Mouse (Mus musculus) kidney, adult 8-10 months (tissue): Measurements from ENCODE around the gene Kcnj9.

Experiments used
- DNase-seq, 2 experiments: peaks; one replicate each; pipeline ENCODE4 v3.0.0; 2022

Kcnj9 gene

DNA sequence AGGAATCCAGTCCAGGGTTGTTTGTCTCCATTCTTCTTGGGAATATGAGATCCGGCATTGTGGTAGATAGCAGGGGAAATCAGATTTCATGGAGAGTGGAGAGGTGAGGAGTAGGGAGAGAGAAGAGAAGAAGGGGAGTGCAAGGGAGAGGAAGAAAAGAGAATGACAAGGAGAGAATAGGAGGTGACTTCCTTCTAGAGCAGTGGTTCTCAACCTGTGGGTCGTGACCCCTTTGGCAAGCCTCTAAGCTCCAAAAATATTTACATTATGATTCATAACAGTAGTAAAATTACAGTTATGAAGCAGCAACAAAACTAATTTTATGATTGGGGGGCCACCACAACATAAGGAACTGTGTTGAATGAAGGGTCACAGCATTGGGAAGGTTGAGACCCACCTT is 3.8 kb upstream of the Kcnj9 start:
- no peak for DNase-seq

DNA sequence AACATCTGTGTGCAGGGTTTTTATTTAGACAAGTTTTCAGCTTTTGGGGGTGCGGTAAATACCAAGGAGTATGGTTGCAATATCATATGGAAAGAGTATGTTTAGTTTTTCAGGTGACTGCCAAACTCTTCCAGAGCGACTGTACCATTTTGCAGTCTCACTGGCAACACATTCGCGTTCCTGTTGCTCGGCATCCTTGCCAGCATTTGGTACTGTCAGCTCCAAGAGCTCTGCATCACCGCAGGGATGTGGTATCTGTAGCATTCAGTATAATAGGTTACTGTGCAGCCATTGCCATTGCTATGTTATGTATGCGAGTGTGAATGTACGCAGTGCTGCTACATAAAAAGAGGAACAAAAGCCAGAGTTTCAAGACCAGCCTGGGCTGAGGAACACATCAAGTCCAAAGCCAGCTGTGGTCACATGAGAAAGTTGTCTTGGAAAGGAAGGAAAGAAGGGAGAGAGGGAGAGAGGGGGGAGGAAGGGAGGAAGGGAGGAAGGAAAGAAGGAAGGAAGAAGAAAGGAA is 2.4 kb upstream of the Kcnj9 start:
- DNase-seq, result no peak

DNA sequence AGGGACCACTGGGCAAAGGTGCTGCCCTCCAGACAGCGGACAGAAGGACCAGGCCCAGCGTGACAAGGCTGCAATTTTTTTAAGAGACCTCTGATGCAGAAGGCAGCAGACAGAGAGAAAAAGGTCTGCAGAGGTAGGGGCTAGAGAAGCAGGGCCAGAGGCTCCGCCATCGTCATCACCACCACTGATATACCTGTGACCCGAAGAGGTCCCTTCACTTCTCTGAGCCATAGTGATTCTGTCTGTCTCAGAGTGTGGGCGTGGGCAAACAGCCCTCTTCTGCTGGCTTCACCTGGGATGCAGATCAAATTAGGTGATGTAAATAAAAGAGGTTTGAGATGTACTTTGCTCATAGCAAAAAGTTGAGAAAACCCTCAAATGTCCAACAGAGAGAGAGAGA is 498 bp upstream of the Kcnj9 start:
- no peak for DNase-seq

DNA sequence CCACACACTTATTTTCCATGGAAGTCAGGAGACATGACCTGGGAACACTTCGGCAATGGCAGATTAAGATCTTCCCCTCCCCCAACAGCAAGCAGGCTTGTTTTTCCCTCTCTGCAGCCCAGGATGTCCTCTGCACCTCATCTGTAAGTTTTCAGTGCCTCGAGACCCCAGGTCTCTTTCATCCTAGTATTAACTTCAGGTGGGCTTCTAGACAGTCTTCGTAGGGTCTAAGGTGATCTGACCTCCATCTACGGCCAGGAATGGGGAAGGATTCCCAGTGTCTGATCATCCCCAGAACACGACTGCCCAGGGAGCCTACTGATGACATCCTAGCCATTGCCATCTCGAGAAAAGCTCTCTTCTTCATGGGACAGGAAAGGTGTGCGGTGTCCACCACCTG is 657 bp downstream of the Kcnj9 start:
- no peak for DNase-seq

DNA sequence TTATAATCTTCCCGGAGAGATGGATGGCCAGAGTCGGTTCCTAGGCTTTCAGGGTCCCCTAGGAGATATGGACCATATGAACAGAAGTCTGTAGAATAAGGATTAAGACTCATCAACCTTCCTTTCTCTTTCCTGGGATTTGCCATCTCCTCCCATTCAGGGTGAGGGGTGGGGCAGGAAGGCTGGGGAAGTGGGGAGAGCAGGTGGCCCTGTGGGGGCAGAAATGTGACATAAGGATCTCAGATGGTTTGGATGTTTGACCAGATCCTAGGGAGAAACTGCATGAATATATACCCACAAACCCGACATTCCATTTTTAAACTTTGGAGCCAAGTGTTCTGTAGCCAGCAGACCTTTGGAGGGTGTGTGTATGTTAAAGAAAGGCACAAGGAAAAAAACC is 1.1 kb downstream of the Kcnj9 start:
- DNase-seq, result no peak

DNA sequence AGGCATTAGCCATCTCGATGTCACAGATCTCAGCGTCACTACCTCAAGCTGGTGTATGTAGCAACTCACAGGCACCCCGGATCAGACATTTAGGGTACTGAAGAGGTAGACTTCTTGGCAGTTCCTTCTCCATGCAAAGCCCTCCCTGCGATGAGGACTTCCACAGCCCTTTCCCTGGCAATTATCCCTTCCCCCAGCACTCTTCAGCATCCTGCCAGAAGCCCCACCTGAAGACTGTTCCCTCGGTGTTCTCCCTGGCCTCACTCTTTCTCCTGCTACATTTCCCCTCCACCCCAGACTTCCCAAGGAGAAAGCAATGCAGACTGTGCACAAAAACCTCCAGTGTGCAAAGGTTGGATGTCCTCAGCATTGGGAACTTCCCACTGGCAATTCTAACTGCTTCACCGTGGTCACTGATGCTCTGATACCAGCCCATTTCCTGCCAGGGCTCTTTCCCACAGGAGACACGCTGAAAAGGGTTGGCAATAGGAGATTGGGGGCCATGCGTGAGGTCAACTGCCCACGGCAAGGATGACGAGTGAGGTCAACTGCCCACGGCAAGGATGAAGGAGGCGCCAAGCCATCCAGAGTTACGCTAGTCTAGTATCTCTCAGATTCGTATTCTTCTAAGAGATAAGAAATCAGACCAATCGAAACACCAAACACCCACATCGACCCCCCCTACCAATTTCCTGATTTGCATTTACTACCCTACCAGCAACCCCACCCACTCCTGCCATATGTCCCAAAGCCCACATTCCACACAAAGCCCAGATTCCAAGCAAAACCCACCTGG is 1.7 kb downstream of the Kcnj9 start:
- DNase-seq, result no peak

DNA sequence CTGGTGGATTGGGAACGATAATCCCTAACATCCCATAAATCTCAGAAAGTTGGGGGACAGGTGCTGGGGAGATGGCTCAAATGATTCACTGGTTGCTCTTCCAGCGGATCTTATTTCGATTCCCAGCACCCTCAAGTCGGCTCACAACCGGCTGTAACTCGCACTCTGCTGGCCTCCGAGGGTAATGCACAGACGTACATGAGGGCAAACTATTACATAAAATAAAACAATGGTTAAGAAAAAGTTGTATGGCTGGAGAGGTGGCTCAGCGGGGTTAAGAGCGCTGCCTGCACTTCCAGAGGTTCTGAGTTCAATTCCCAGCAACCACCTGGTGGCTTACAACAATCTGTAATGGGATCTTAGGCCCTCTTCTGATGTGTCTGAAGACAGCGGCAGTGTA is 2.4 kb downstream of the Kcnj9 start:
- no peak for DNase-seq

DNA sequence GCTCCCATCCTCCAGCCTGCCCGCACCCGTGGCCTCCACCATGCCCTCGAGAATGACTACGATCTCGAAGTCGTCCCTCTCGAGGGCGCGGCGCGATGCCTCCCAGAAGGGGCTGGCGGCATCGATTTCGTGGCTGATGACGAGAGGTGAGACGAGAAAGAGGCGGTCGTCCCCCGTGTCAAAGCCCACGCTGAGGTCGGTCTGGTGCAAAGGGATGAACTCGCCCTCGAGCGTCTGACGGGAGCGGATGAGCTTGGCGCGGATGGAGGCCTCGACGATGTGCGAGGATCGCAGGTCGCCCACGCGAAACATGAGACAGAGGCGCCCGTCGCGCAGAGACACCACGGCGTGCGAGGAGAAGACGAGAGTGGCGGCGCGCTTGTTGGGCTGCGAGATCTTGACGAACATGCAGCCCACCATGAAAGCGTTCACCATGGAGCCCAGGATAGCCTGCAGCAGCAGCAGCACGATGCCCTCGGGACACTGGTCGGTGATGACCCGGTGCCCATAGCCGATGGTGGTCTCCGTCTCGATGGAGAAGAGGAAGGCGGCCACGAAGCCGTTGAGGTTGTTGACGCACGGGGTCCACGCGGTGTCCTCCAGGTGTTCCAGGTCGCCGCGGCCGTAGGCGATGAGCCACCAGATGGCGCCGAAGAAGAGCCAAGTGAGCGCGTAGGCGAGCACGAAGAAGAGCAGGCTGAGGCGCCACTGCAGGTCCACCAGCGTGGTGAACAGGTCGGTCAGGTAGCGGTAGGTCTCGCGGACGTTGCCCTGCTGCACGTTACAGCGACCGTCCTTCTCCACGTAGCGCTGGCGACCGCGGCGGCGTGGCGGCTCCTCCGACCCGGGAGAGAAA is 3.2 kb downstream of the Kcnj9 start:
- DNase-seq, result peak; percentile 74 to 84

DNA sequence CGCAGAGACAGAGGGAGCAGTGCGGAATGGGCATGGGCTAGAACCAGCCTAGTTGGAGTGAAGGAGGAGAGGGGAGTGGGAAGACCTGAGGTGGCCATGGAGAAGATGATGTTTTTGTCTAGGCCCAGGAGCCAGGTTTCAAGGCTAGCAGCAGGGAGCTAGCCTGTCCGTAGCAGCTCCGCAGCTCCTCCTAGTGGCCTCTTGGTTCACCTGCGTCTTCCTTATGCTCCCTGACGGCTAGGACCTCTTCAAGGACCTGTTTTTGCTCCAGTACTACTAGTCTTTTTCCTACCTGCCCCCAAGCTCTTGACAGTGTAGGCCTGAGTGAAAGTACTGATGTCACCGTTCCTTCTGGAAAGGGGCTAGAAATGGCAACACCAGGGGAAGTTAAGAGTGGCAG is 4.4 kb downstream of the Kcnj9 start:
- peak; percentile 73 to 80 for DNase-seq

DNA sequence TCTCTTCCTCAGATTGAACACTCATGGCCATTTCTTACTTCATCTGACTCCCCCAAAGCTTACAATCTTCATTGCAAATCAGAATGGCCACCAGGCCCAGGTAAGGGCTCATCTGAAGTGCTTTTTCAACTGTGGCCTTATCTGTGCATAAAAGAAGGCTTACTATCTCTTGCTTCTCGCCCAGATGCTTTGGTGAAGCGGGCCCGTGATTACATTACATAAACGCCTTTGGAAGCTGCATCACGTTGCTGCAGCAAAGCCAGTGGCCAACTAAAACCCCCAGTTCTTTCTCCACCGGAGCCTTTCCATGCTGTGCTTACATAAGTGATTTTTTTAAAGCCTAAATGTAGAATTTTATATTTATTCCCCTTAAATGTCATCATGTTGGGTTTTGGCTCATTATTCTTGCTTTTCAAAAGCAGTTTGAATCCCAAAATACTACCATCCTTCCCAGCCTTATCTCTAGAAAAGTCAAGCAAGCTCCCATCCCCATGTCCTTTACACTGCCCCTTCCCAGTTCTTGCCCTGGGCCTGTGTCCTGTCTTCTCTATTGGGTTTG is 5.2 kb downstream of the Kcnj9 start:
- DNase-seq, result no peak

DNA sequence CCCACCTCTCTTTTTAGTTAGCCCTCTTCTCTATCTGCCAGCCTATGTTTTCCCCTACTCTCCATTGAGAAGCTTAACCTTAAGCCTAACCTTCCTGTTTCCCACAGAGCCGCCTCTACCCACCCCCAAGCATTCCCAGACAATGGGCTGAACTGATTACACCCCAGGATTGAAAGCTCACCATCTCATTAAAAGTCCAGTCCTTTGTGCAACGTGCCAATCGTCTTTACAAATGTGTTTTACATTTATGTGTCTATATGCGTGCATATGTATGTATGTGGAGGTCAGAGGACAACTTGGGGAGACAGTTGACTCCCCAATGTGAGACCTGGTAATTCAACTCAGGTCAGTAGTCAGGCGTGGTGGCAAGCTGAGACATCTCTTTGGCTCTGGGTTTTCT is 5.8 kb downstream of the Kcnj9 start:
- DNase-seq, result no peak

DNA sequence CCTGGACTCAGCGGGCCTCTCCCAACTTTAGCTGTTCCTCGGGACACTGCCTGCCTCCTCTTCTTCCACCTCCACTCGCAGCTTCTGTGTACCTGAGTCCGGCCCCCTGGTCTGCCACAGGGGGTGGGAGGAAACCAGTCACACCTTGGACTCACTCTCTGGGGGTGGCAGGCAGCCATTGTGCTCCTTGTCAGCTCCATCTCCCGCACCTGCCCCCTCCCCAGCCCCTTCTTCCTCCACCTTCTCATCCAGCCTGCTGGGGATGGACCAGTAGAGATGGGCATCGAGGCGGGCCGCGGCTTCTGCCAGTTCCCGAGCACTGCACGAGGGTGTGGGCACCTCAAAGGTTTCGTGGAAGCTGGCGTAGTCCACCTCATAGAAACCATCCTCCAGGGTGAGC is 6.4 kb downstream of the Kcnj9 start:
- DNase-seq, result no peak

DNA sequence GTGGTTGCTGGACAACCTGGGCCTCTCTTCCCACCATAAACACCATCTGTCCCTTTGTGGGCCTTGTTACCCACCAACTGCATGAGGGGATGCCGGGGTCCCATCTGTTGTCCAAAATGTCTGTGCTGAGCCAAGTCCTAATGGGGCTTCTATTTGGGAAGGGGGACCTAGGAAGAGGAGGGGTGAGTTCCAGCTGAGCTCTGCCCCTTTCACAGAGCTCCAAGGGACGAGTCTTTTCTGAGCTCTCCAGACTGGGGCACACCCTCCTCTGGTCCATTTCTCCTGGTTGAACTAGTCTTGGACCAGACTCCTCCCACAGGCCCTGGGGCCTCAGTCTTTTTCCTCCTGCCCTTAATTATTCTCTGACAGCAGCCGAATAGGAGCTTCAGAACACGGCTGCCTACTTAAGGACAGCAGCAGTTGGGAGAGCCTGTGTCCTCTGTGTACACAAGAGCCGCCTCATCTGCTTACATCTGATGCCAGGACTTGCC is 9.2 kb downstream of the Kcnj9 start:
- DNase-seq, result no peak

DNA sequence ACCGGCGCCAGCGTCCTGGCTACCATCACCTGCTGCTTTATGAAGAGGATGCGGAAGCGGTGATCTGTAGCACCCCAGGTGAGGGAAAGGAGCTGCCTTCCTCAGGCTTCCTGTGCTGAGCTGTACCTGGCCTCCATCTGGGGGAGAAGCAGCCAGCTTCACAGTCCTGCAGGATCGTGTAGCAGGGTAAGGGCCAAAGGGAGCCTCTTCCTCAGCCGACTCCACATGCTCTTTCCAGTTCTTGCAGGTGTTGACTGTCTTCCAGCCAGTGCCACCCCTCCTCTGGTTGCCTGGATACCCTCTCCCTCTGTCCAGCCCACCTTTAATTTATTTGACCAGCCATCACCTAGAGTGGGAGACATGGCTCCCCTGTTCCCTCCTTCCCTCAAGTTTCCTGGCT is 9.8 kb downstream of the Kcnj9 start:
- no peak for DNase-seq

DNA sequence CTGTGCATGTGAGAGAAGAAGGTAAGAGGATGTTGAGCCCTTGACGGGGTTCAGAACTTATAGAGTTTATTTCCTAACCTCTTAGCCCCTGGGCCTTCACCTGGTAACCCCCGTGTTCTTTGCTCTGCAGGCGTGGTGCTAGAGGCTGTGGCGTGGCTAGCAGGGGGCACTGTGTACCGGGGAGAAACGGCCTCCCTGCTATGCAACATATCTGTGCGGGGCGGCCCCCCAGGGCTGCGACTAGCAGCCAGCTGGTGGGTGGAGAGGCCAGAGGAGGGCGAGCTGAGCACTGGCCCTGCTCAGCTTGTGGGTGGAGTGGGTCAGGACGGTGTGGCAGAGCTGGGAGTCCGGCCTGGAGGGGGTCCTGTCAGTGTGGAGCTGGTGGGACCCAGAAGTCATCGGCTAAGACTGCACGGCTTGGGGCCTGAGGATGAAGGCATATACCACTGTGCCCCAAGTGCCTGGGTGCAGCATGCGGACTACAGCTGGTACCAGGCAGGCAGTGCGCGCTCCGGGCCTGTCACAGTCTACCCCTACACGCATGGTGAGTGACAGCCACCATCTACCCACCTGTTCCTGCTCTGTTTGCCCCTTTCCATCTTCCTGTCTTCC is 10.6 kb downstream of the Kcnj9 start:
- DNase-seq, result no peak

DNA sequence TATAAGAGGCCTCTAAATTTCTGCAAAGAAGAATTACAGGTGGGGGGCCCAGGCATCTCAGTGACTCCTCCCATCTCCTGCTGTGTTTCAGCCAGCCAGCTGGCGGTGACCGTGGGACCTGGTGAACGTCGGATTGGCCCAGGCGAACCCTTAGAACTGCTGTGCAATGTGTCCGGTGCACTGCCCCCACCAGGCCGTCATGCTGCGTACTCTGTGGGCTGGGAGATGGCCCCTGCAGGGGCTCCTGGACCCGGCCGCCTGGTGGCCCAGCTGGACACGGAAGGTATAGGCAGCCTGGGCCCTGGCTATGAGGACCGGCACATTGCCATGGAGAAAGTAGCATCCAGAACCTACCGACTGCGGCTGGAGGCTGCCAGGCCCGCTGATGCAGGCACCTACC is 11.2 kb downstream of the Kcnj9 start:
- DNase-seq, result no peak

DNA sequence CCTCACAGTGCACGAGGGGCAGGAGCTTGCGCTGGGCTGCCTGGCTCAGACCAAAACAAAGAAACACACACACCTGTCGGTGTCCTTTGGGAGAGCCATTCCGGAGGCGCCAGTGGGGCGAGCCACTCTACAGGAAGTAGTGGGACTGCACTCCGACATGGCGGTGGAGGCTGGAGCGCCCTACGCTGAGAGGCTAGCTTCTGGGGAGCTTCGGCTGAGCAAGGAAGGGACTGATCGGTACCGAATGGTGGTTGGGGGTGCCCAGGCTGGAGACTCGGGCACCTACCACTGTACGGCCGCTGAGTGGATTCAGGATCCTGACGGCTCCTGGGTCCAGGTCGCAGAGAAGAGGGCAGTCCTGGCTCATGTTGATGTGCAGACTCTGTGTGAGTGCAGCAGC is 11.7 kb downstream of the Kcnj9 start:
- DNase-seq, result no peak

DNA sequence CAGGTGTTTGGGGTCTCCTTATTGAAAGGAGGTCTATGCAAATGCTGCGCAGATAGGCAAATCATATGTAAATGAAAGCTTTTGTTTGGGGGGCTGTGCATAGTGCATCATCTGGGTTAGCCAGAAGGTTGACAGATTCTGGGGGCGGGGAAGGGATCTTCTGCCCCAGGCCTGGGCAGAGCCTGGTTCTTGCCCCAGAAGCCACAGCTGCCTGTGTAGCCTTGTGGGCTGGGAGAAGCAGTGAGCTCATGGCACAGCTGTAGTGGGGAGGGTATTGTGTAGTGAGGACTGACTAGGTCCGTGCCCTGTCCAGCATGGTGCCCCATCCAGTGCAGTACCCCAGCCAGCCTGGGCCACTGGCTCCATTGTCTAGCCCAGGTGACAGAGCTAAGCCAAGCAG is 14.2 kb downstream of the Kcnj9 start:
- no peak for DNase-seq

DNA sequence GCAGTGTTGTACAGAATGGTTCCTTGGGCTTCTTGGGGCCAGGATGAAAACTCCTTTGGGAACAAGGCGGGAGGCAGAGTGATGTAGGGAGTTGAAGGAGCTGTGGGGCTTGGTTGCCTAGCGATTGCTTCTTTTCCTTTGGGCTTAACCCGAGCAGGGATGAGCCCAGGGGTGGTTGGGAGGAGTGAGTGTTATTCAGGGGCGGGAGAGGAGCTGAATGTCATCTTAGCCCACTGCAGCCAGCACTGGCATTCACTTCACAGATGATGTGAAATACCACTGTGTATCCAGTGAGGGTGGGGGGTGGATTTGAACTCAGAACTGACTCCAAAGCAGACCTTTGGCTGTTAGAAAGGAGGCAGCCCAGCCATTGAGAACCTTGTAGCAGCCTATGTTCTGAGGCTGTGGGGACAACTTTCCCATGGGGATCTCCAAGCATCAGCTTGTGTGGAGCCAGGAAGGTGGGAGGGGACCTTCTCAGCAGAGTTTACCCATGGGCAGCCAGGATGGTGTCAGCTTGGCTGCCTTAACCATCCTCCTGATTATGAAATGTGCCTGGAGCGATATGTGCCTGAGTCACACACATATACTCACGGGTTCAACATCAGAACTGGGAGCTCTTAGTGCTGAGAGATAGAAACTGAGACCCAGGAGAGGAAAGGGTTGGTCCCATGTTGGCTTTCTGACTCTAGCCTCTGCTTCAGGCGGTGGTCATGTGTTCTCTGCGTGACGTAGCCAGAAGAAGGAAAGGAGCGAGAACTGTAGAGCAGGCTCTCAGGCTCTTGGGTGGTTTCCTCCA is 15.3 kb downstream of the Kcnj9 start:
- no peak for DNase-seq

DNA sequence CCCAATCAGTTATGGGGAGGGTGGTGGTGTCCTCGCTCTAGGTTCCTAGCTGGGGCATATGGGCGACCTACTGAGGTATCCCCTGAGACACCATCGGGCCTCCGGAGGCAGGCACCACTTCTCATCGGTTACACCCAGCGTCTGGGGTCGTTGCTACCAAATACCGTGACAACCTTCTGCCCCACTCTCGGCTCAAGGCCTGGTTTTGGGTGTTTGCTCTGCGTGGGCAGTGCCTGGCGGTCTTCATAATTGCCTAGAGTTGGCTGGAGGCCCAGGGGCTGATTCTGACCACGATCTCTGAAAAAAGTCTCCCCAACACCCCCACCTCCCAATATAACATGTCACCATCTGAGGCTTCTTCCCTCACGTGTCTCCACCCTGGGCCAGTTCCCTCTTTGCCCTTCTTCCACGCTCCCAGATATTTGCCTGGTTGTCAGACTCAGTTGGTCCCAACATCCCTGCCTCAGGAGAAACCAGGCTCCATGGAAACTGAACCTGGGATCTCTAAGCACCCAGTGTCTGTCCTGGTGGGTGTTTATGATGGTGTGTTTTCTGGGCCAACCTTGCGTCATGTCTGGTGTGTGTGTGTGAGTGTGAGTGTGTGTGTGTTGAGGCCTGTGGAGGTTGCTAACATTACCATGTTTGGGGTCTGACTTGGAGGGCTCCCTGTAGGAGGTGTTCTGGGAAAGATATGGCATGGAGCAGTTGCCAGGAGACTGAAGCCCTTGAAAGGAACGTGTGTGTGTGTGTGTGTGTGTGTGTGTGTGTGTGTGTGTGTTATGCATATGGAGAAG is 16.2 kb downstream of the Kcnj9 start:
- no peak for DNase-seq
